Mouse (Mus musculus): ENCODE measurements around the gene Asb4.
A peak's percentile ranks its signal among the peaks of the same experiment; 100 is the strongest.

The Asb4 gene

GRCm38 (mm10) chr6:5447546-5447945 lies 64.4 kb downstream of the Asb4 start:
- DNase-seq, result no peak

GRCm38 (mm10) chr6:5448396-5448795 lies 65.2 kb downstream of the Asb4 start:
- peak; percentile 37 for DNase-seq

- no peak for DNase-seq
Observed at GRCm38 (mm10) chr6:5449878-5450277, 66.7 kb downstream of the Asb4 start.

GRCm38 (mm10) chr6:5455836-5456235 lies 72.7 kb downstream of the Asb4 start:
- no peak for DNase-seq

- DNase-seq, result no peak
Observed at GRCm38 (mm10) chr6:5470480-5471318, 87.5 kb downstream of the Asb4 start.

- DNase-seq, result no peak
Observed at GRCm38 (mm10) chr6:5472692-5473091, 89.5 kb downstream of the Asb4 start.

GRCm38 (mm10) chr6:5474021-5474420 lies 90.8 kb downstream of the Asb4 start:
- no peak for DNase-seq

- DNase-seq, result no peak
Observed at GRCm38 (mm10) chr6:5481066-5481465, 97.9 kb downstream of the Asb4 start.

GRCm38 (mm10) chr6:5482270-5482783 lies 99.1 kb downstream of the Asb4 start:
- no peak for DNase-seq
